Mouse (Mus musculus) ES-E14 (cell line): ENCODE results near the gene Ensa.

Source experiments
- HCFC1 ChIP-seq: IDR thresholded peaks from 2 replicates; pipeline ENCODE4 v1.6.1; 2012; ENCODE audit warnings: low read length, inconsistent platforms, borderline replicate concordance; ENCODE audit not compliant: insufficient read depth
- ZC3H11A ChIP-seq: IDR thresholded peaks from 2 replicates; pipeline ENCODE4 v1.6.1; 2012; ENCODE audit warnings: low read depth, mild to moderate bottlenecking, inconsistent platforms, low read length, borderline replicate concordance

DNA sequence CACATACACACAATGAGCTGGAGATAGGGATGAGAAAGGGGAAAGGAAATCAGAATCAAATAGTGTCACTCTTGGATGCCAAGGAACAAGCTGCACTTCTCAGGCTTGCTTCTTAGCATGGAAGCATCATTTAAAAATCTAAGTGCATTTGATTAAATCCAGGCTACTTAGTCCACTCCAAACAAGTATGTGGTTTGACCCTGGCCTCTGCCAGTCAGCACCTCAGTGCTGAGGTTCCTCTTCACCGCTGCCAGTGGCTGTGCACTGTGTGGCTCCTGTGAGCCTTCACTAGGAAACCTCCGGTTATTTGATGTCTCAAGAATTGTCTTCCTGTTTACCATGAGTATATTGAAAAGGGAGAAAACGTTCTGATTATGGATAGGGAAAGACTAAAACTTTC is 6.1 kb downstream of the Ensa start:
- no peak for TF ChIP-seq ZC3H11A
- no peak for TF ChIP-seq HCFC1
